Mouse (Mus musculus): ENCODE data around the gene Apbb1.

Apbb1 gene

DNA sequence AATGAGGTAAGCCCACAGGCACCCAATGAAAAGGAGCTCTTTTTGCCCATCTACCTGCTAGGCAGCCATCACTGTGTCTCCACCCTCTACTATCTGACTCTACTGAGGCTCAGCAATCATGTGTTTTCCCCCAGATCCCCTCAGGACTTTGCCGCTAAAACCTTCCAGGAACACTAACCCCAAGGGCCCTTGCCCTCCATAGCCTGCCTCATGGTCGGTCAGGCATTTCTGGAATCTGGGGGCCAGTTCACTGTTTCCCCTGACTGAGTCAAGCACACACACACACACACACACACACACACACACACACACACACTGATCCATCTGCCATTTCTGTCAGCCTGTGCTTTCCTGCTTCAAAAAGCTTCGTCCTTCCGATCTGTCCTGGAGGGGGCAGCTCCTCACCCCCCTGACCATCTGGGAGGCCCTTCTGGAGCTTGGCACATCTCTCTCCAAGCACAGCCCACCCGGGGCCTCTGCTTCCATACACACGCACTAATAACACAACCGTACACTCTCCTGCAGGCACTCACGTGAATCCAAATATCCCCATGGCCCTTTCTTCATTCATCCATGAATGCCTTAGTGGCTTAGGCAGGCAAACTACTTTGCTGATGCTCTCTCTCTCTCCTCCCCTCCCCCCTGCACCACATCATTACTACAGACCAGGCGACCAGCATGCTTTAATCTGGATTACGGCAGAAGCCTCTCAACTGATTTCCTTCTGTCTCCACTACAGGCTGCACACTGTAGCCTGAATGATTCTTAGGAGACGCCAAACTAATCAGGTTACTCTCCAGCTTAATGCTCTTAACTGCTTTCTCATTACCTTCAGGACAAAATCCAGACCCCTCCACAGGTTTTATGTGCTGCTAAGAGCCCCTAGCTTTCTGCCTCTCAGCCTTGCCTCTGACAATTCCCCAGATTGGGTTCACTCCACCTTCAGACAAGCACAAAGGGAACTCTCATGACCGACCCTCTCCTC lies 11.6 kb downstream of the Apbb1 start:
- DNase-seq: peak; percentile 25

DNA sequence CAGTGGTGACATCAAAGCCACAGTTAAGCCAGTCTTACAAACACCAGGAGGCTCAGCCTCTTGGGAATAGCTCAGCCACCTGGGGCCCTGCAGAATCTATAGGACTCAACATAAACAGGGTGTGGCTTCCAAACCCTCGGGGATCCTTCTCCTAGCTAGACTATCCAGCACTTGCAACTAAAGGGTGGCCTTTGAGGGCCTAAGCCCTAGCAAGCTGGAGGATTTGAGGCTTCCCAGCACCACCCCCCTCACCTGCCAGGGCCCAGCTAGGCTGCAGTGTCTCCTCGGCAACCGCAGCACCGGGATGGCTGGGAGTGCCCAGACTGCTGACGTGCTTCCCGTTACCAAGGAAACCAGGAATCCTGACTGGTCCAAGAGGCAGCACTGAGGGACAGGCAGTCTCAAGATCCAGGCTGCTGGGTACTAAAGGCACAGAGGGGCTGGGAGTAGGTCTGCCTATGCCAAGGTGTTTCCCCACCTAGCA lies 12.4 kb downstream of the Apbb1 start:
- DNase-seq: peak; percentile 40

DNA sequence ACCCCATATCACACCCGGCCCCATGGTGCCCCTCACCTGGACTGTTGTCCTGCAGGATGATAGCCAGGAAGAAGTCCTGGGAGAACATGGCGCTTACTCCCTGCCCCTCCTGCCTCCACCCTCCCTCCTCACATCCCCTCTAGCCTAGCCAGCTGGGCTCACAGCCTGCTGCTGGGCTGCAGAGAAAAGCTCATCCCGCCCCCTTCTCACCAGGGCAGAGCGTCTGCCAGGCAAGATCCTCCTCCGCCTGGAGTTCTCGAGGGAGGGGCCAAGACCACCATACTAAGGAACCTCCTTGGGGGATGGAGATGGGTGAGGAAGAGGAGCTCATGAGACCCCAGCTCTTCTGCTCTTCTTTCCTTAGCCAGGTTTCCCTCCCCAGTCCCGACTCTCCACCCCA lies 12.9 kb downstream of the Apbb1 start:
- DNase-seq: no peak

DNA sequence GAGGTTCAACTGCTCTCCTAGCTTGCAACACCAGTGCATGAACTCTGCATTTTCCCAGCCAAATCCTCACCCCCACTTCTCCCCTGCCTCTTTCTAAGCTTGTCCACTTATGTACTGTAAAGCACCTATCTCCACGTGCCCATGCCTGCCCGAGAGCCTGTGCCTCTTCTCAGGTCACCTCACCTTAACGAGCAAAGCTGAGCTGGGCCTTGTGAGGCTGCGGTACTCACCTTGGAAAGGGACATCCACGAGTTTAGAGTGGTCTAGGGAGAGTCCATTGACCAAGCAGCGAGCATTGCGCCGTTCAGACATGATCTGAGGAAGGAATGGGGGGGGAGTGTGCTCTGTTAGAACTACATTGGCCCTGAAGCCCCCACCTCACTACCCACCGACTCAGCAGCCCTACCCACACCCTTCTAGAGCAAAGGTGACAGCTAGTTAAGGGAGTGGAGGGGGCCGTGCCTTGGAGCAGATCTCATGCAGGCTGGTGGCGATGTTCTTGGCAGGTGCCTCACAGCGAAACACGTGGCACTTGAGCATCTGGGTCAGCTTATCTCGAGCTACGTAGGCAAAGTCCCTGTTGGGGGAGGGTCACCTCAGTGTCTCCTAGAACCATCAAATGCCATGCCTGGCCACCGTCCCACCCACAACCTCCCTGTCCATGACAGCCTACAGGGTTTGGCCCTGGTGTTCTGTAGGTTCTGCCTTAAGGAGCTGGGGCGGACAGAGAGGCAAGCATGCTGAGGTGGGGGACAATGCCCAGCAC lies 16.2 kb downstream of the Apbb1 start:
- no peak for DNase-seq

DNA sequence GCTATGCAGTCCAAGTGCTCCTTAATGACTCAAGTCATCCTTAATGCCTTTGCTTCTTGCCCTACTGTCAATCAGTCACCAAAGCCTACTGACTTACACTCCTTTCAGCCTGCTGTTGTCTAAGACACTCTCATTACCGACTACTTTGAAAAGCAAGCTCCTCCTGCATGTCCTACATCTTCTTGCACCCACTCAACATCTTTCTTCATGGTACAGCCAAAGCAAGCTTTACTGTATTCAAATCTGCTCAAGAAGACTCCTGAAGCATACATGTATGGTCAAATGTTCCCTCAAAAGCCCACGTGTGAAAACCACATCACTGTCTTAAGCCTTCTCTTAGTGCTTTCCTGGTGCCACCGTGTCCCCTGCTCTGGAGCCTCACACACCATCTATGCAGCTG lies 18.1 kb downstream of the Apbb1 start:
- no peak for DNase-seq

DNA sequence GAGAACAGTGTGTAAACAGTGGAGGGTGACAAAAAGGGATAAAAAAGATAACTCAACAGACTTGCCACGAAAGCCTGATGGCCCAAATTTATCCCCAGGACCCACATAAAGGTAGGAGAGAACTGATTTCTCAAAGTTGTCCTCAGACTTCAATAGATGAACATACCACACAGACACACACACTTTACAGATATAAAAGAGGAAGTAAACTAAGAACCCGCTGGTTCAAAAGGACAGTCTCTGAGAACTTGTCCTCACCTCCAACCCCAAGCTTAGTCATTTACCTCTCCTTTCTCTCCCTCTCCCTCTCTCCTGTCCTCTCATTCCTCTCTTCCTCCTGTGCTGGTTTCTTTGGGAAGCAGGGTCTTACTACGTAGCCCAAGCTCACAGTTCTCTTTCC lies 19.1 kb downstream of the Apbb1 start:
- DNase-seq: no peak

DNA sequence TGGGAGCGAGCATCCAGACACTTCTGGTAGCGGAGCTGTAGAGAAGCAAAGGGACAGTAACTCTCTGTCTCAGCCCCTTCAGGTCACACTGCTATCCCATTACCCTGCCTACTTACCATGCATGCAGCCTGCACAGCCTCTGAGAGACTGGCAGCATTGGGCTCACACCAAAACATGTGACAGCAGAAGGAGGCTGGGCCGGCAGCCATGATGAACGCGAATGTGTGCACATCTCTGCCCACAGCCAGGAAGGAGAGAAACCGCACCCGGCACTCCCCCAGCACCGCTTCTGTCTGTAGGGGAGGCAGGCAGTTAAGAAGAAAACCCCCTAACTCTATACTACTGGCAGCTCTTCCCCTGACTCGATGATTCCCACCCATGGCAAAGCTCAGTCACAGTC lies 22.4 kb downstream of the Apbb1 start:
- no peak for DNase-seq

DNA sequence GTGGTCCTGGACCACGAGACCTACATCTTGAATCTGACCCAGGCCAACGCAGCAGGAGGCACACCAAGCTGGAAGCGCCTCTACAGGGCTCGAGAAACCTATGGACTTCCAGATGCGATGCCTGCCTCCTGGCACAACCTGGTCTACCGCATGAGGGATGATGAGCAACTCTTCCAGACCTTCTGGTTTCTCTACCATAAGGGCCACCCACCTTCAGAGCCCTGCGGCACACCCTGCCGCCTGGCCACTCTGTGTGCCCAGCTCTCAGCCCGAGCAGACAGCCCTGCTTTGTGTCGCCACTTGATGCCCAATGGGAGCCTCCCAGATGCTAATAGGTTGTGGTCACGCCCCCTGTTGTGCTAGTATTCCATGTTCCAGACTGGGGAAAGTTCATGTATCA lies 23.8 kb downstream of the Apbb1 start:
- DNase-seq: no peak

DNA sequence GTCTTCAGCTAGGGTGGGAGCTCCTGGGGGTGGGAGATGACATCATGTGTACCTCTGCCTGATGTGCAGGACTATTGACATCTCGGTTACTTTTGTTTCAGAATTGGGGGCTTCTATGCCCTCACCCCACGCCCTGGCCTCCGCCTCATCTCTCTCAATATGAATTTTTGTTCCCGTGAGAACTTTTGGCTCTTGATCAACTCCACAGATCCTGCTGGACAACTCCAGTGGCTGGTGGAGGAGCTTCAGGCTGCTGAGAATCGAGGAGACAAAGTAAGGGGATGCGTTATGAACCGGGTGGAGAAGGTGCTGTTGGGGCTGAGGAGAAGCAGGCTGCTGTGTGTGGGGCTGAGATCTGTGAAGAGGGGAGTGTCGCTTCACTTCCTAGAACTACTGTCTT lies 25.0 kb downstream of the Apbb1 start:
- no peak for DNase-seq

DNA sequence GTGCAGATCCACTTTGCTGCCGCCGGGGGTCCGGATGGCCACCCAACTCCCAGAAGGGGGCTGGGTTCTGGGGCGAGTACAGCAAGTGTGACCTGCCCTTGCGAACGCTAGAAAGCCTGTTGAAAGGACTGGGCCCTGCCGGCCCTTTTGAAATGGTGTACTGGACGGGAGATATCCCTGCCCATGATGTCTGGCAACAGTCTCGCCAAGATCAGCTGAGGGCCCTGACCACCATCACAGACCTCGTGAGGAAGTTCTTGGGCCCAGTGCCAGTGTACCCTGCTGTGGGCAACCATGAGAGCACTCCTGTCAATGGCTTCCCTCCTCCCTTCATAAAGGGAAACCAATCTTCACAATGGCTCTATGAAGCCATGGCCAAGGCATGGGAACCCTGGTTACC lies 25.9 kb downstream of the Apbb1 start:
- no peak for DNase-seq

DNA sequence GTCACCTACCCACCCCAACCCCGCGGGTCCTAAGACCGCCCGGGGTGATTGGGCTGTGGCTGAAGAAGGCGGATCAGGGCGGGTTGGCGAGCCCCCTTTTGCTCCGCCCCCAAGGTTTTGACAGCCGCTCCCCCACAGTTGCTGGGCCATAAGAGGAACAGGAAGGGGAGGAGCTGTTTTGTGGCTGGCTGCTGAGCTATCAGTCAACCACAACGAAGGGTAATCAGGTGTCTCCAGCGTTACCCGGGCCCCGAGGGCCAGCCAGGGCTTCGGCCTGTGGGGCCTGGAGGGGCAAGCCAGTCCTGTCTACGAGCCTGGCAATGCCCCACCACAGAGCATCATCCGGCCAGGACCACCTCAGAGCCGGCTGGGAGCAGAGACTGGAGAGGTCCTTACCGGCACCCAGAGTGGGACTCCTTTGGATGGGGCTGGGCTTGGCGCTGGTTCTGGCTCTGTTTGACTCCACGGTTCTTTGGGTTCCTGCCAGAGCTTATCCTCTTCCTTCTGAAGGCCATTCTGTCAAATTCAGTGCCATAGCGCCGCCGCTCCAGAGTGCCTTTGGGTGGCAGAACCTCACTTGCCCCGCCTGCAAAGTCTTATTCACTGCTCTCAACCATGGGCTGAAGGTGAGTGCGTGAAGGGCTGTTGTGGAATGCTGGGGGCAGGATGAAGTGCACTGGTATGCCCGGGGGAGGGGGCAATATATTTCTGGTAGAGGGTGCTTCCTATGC lies 27.1 kb downstream of the Apbb1 start, which contains the start of gene Smpd1:
Gene Smpd1 (plus strand): TSS at position 149 of the 731 bp plus-strand sequence.
- peak; percentile 93 for DNase-seq

DNA sequence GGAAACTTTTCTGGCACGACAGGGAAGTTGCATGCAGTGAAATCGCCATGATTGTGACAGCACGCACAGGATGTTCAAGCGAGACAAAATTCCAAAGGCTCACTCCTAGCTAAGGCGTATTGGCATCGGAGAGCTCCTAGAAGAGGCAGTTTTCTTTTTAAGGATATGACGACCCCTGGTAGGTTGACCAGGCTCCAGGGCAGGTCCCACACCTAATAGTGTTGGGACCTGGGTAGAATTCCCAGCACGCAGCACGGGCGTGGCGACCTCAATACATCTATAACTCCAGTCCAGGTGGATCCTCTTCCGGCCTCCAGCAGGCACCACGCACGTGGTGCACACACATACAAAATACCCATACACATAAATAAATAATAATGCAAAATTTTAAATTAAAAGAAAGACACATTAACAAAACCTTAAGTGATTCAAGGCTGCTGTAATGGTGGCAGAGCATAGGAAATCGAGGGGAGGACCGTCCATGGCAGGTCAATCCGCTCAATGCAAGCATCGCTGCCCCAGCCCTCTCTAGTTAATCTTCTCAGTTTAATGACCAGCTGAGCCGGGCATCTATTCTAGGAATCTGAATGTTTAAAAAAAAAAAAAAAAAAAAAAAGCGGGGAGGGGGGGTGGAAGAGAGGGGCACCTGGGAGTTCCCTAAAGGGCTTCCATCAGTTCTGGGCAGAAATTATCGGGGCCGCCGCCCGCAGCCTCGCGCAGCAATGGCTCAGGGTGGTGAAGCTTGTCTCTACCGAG lies 27.8 kb downstream of the Apbb1 start:
- DNase-seq: no peak

DNA sequence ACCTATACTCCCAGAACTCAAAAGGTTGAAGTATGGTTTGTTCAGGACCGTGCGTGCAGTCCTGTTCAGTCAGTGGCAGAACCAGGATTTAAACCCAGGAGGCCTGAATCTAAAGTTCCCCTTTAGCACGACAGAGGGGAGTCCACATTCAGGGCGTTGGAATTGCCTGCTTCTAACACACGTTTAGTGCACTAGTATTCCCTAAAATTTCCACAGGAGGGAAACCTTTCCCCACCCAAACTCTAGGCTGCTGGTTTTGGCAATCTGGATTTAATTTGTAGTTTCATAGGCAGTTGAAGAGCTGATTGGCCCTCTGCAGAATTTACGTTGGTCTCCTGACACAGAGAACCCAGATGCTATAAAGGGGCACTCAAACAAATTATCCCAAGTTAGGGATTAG lies 32.4 kb downstream of the Apbb1 start:
- no peak for DNase-seq

DNA sequence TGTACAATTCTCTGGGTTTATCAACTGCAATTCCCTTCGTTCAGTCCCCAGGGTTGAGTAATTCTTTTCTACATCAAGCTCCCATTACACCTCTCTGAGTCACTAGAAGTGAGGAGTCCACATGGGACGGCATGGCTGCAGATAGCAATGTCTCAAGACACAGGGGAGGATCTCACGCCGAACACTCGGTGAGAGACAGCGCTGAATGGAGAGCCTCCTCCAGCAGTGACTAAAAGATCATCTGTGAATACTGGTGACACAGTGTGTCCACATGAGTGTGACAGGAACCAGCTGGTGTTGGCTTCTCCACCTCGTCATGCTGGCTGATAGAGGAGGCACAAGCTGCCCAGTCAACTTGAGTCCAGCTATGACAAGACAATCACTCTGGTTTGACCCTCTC lies 33.5 kb downstream of the Apbb1 start:
- no peak for DNase-seq

DNA sequence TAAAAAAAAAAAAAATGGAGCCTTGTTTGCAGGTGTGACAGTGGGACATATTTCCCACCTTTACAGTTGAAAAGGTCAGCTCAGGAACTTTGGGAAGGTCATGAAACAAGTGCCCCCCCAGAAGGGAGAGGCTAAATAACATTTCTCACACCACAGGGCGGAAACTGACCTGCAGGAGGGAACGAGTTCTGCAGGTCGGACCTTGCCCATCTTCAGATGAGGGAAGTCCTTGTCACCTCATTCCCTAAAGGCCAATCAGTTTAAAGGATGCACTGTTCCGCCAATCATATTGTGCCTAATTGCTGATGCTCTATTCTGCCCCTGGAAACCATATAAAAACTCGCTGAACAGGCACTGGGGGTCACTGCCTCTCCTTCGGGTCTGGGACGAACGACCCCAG lies 35.5 kb downstream of the Apbb1 start:
- no peak for DNase-seq

DNA sequence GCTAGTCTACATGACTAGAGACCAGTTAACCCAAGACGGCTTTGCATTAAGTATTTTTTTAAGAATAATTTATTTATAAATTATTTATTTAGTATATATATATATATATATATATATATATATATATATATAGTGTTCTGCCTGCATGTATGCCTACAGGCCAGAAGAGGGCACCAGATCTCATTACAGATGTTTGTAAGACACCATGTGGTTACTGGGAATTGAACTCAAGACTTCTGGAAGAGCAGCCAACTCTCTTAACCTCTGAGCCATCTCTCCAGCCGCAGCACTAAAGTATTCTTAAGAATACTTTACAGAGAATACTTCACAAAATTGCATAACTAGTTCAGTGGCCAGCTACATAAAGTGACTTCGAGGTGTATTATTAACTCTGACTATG lies 47.3 kb downstream of the Apbb1 start:
- DNase-seq: no peak

DNA sequence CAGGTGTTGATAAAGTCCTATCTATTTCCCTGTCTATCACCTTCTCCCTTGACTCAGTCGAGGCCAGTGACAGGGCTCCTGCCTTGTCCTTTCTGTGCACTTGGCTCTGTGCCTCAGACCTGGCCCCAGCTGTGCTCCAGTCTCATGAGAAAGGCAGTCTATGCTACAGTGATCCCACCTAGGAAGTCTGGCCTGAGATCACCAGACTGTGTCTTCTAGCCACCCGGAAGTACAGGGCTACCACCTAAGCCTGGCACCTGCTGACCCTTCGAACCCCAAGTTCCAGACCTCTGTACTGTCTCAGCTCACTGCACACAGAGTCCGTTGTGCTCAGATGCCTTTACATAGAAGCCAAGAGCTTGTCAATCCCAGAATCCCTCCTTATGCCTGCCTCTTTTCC lies 53.4 kb downstream of the Apbb1 start:
- DNase-seq: peak; percentile 45

DNA sequence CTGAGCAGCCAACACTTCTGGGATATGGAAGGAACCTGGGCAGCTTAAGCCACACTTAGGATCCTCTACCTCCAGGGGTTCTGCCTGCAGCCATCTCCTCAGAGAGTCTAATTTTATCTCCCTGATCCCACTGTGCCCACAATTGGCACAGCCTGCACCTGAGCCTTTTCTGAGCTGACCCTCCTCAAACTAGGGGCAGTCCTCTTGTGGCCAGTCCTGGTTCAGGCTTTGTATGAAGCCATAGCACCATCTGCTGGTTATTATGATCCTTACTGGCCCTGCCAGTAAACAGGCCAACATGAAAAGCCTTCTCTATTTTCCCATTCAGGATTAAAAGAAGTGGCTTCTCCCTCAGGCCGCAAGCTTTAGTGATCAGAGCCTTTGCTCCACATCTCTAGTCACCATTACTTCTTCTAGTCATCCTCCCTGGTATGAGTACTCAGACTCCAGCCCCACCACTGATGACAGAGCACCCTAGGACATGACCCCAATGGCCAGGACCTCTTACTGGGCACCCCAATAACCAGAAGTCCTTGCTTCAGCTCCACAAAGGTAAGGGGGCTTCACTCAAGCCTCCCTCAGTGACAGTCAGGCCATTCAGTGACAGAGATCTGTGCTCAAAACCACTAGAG lies 54.0 kb downstream of the Apbb1 start:
- DNase-seq: peak; percentile 65

DNA sequence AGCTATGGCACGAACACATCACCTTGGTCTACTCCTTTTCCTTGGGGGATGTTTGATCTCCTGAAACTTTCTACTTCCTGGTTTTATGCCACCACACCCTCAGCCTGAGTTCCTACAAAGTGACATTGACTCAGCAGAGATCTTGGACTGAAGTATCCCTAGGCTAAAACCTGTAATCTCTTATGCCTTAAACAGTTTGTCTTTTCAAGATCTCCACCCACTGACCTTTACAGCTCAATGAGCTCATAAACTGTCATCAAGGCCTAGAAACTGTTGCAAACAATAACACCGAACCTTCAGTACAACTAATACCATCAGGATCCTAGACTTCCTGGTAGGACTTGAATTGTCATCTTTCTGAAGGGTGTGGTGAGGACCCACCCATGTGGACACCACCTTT lies 57.2 kb downstream of the Apbb1 start:
- no peak for DNase-seq

DNA sequence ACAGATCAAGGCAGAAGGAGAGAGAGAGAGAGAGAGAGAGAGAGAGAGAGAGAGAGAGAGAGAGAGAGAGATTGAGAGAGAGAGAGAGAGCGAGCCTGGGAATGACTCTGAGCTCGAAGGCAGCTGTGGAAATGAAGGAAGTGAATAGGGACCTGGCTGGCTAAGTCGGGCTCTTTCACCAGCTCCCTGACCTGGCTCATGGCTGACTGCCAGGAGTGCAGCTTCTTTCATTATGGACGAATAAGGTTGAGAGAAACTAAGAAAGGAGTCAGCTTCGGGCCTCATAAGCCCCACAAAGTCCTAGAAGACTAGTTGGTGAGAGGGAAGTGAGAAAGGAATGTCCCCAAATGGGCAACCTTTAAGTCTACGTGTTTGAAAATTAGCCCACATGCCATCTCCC lies 61.3 kb downstream of the Apbb1 start:
- peak; percentile 75 for DNase-seq

DNA sequence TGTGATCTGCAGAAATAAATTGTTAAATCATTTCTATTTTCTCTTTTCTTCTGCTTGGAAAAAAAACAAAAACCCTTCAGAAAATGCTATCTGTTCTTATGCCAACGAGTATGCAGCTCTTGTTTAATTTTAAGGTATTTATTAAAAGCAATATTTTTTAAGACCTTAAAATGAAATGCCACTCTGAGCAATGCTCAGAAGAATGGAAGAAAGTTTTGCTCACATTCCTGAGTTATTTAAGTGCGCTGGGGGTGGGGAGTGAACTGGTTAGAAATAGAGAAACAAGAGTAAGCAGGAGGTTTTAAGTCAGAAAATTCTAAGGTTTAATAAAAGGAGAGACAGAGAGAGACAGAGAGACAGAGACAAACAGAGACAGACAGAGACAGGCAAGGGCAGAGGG lies 61.7 kb downstream of the Apbb1 start:
- no peak for DNase-seq

DNA sequence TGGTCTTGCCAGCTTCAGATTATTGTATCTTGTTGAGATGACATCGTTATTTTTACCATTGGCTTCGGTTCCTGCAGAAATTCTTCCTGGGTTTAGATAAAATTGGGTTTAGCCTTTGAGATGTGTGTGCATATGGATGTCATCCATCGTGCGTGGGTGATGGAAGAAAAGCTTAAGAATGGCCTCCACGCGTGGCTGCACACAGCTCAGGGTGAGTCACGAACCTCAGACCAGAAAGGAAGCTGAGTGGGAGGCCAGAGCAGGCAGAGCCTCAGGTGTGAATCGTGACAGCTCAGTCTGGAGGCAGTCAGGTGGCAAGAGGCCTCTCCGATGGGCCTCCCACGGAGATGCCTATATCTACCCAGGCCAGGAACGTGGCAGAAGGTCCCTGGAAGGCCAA lies 62.1 kb downstream of the Apbb1 start:
- no peak for DNase-seq
